ENCODE assay signal across 31 mouse cellular contexts in genomic region chr1:135916486-135917058, GRCm38 (mm10). TPM values are rescaled to one million over a fixed set of nuclear protein-coding genes. Genes with fewer than 3 reads are reported as not detected.
DNase-seq lines count a peak whose midpoint lies in the region; ATAC-seq and TF ChIP-seq lines count a peak whose summit lies in the region.
"Had no signal": no experiment of that assay in that cellular context is flagged by ENCODE, and none has a peak within 500 bp of the region (broad histone marks: within the 10 kb centered on the region; RNA-seq: fewer than 3 reads in every experiment).

No protein-coding gene starts in this region.

- H3K9ac ChIP-seq in liver, adult 2 months (ENCODE audit: low read depth, low read length): no peak overlapping the region
- H3K9ac ChIP-seq in liver, embryonic 11.5 days (ENCODE audit: low read depth, low read length): no peak overlapping the region
- no peak overlapping the region for H3K9ac ChIP-seq in embryonic facial prominence, embryonic 15.5 days
- no peak overlapping the region for H3K9ac ChIP-seq in stomach, embryonic 15.5 days
- H3K9ac ChIP-seq: heart, embryonic 13.5 days; hindbrain, embryonic 14.5 days; liver, embryonic 13.5 days had no signal

- H3K9me3 ChIP-seq in liver, embryonic 11.5 days (ENCODE audit: control insufficient read depth, low read length): no peaks in the 10 kb centered on the region
- H3K9me3 ChIP-seq in embryonic facial prominence, embryonic 15.5 days (replicated peaks): no peaks in the 10 kb centered on the region
- H3K9me3 ChIP-seq in stomach, embryonic 15.5 days: no peaks in the 10 kb centered on the region
- no peaks in the 10 kb centered on the region for H3K9me3 ChIP-seq in heart, embryonic 10.5 days
- H3K9me3 ChIP-seq: G1E; heart, embryonic 13.5 days; liver, embryonic 13.5 days had no signal

- no peak for DNase-seq in cerebellum, adult 9-11 months
- peak; percentile 62 for DNase-seq in liver, adult 2 months (ENCODE audit: extremely low read depth, low read depth, low spot score)
- DNase-seq in liver, embryonic 11.5 days (ENCODE audit: low spot score): no peak
- DNase-seq in heart, embryonic 10.5 days (ENCODE audit: low spot score): no peak
- no peak for DNase-seq in lung, postnatal 4 days
- DNase-seq: adrenal gland, postnatal 25 days; cerebellum, adult 9-10 months; gastrocnemius, adult 2 months; gastrocnemius, postnatal 36 days; heart, adult 2 months; heart, postnatal 10 days; kidney, adult 18-20 months; left cerebral cortex, postnatal 4 days; liver, embryonic 13.5 days; lung, adult 18-20 months; midbrain, embryonic 14.5 days; right cerebral cortex, postnatal 25 days; spleen, adult 18-20 months had no signal

- H3K36me3 ChIP-seq in liver, adult 2 months (ENCODE audit: control insufficient read depth, insufficient read depth, low read length): no peaks in the 10 kb centered on the region
- no peaks in the 10 kb centered on the region for H3K36me3 ChIP-seq in liver, embryonic 11.5 days (ENCODE audit: control insufficient read depth, insufficient read depth, low read length)
- no peaks in the 10 kb centered on the region for H3K36me3 ChIP-seq in embryonic facial prominence, embryonic 15.5 days
- no peaks in the 10 kb centered on the region for H3K36me3 ChIP-seq in stomach, embryonic 15.5 days
- H3K36me3 ChIP-seq in heart, embryonic 10.5 days: no peaks in the 10 kb centered on the region
- H3K36me3 ChIP-seq: G1E; heart, embryonic 13.5 days; liver, embryonic 13.5 days had no signal

- no peak for TF ChIP-seq POLR2A in liver, adult 2 months (IDR thresholded peaks at IDR 0.05; ENCODE audit: extremely low read depth, insufficient read depth, low read length)

- H3K27ac ChIP-seq in liver, adult 2 months (replicated peaks; ENCODE audit: insufficient read depth, low read depth, low read length): no peak overlapping the region
- no peak overlapping the region for H3K27ac ChIP-seq in liver, embryonic 11.5 days (ENCODE audit: low read depth, low read length)
- H3K27ac ChIP-seq in embryonic facial prominence, embryonic 15.5 days (replicated peaks): peak overlapping the region; percentile 63
- no peak overlapping the region for H3K27ac ChIP-seq in stomach, embryonic 15.5 days
- H3K27ac ChIP-seq in heart, embryonic 10.5 days: no peak overlapping the region
- H3K27ac ChIP-seq: gastrocnemius, adult 2 months; heart, adult 2 months; heart, embryonic 13.5 days; hindbrain, embryonic 14.5 days; layer of hippocampus, adult 2 months; liver, embryonic 13.5 days; macrophage had no signal

- no peak for TF ChIP-seq CTCF in liver, adult 2 months (IDR thresholded peaks at IDR 0.05; ENCODE audit: low read depth, low read length)

- peaks cover 6% of the 10 kb centered on the region for H3K27me3 ChIP-seq in liver, adult 2 months (ENCODE audit: control insufficient read depth, insufficient read depth, low read length)
- H3K27me3 ChIP-seq in liver, embryonic 11.5 days (replicated peaks; ENCODE audit: control insufficient read depth, insufficient read depth, low read length): peaks cover 78% of the 10 kb centered on the region
- H3K27me3 ChIP-seq in embryonic facial prominence, embryonic 15.5 days: peaks cover 60% of the 10 kb centered on the region
- H3K27me3 ChIP-seq in stomach, embryonic 15.5 days (replicated peaks): peaks cover 54% of the 10 kb centered on the region
- H3K27me3 ChIP-seq in heart, embryonic 10.5 days (ENCODE audit: insufficient read depth, poor library complexity, severe bottlenecking): peaks cover 88% of the 10 kb centered on the region

- no peaks in the 10 kb centered on the region for H3K79me2 ChIP-seq in liver, adult 2 months (ENCODE audit: control insufficient read depth, insufficient read depth, low read length)

- peaks cover 9% of the 10 kb centered on the region for H3K4me1 ChIP-seq in liver, adult 2 months (ENCODE audit: control insufficient read depth, insufficient read depth, low read length)
- no peaks in the 10 kb centered on the region for H3K4me1 ChIP-seq in liver, embryonic 11.5 days (replicated peaks; ENCODE audit: control insufficient read depth, insufficient read depth, low read length)
- H3K4me1 ChIP-seq in embryonic facial prominence, embryonic 15.5 days: peaks cover 15% of the 10 kb centered on the region
- peaks cover 6% of the 10 kb centered on the region for H3K4me1 ChIP-seq in stomach, embryonic 15.5 days
- peaks cover 11% of the 10 kb centered on the region for H3K4me1 ChIP-seq in heart, embryonic 10.5 days
- H3K4me1 ChIP-seq: liver, embryonic 13.5 days had no signal

- WGBS in liver, adult 2 months: 31% methylated on average over 5 of the region's 5 CpGs
- WGBS in liver, embryonic 11.5 days: 28% methylated on average over 5 of the region's 5 CpGs
- 28% methylated on average over 5 of the region's 5 CpGs for WGBS in embryonic facial prominence, embryonic 15.5 days
- WGBS in stomach, embryonic 15.5 days: 29% methylated on average over 5 of the region's 5 CpGs
- 32% methylated on average over 5 of the region's 5 CpGs for WGBS in heart, embryonic 10.5 days

- no peak overlapping the region for H3K4me3 ChIP-seq in liver, adult 2 months (ENCODE audit: insufficient read depth, low read depth, low read length)
- no peak overlapping the region for H3K4me3 ChIP-seq in liver, embryonic 11.5 days (ENCODE audit: low read depth, low read length)
- H3K4me3 ChIP-seq in embryonic facial prominence, embryonic 15.5 days (replicated peaks): peak overlapping the region; percentile 45
- peak overlapping the region; percentile 6; the same call in 1 of the 2 replicates for H3K4me3 ChIP-seq in stomach, embryonic 15.5 days (replicated peaks)
- no peak overlapping the region for H3K4me3 ChIP-seq in heart, embryonic 10.5 days
- H3K4me3 ChIP-seq: gastrocnemius, adult 2 months; heart, adult 2 months; heart, embryonic 13.5 days; layer of hippocampus, adult 2 months; liver, embryonic 13.5 days had no signal

- no peak overlapping the region for H3K4me2 ChIP-seq in liver, embryonic 11.5 days
- H3K4me2 ChIP-seq in embryonic facial prominence, embryonic 15.5 days (replicated peaks): peak overlapping the region; percentile 37
- 0 out of 2 replicates have a peak overlapping the region, but pooled peaks have one; percentile 10 for H3K4me2 ChIP-seq in stomach, embryonic 15.5 days
- H3K4me2 ChIP-seq: heart, embryonic 13.5 days; hindbrain, embryonic 14.5 days; liver, embryonic 13.5 days had no signal

- ATAC-seq in cerebellum, adult (ENCODE audit: insufficient number of reproducible peaks, low FRiP score, low TSS enrichment): 0 out of 2 replicates have a peak, but pooled peaks have one; percentile 34
- no peak for ATAC-seq in liver, embryonic 11.5 days (replicated peaks; ENCODE audit: low FRiP score)
- ATAC-seq in embryonic facial prominence, embryonic 15.5 days (ENCODE audit: insufficient number of reproducible peaks, low FRiP score, low TSS enrichment, low read depth): 0 out of 2 replicates have a peak, but pooled peaks have one; percentile 48
- no peak for ATAC-seq in stomach, embryonic 15.5 days (ENCODE audit: insufficient read depth, low FRiP score, low read depth)
- ATAC-seq: forebrain, embryonic 16.5 days; lung, postnatal 0 days had no signal

RNA-seq across cellular contexts. Expression of gene Pkp1, which starts 2.4 kb away (rescaled TPM):
- 0.09 TPM in 1 of 2 replicates, not detected in the other for total RNA-seq in liver, adult 2 months (2014; rRNA removed)
- polyA plus RNA-seq in liver, adult 2 months (2012; rRNA removed): 0.13 TPM in 1 of 2 replicates, not detected in the other
- 0.09 and 0.10 TPM in 2 replicates for polyA plus RNA-seq in liver, embryonic 11.5 days (2014; fragmentation: Nextera tagmentation; extraction: Ambion mirVana)
- polyA plus RNA-seq in embryonic facial prominence, embryonic 15.5 days (2015; fragmentation: Nextera tagmentation; extraction: Ambion mirVana): 67.2 and 67.5 TPM in 2 replicates
- polyA plus RNA-seq in stomach, embryonic 15.5 days (2015; fragmentation: Nextera tagmentation; extraction: Ambion mirVana): 14.1 and 21.5 TPM in 2 replicates
- polyA plus RNA-seq in heart, embryonic 10.5 days (2016; fragmentation: Nextera tagmentation; extraction: Ambion mirVana): 0.04 TPM in 1 of 2 replicates, not detected in the other
- total RNA-seq: adrenal gland, postnatal 25 days; gastrocnemius, adult 2 months; heart, adult 2 months; hematopoietic stem cell, adult 5-6 weeks; layer of hippocampus, adult 2 months; megakaryocyte-erythroid progenitor cell, adult 5-6 weeks; neutrophil, adult 5-6 weeks had no signal
- polyA plus RNA-seq: G1E; hindbrain, embryonic 14.5 days; liver, embryonic 13.5 days; macrophage had no signal

Comparison
In these comparisons a context has a peak if more than half of its experiments do, and no peak if none do; other contexts are left out.
1. ATAC-seq: peak in cerebellum, adult (single experiment) and embryonic facial prominence, embryonic 15.5 days (single experiment); none in liver, embryonic 11.5 days (single experiment) and stomach, embryonic 15.5 days (single experiment).
2. H3K4me3 ChIP-seq: peak in embryonic facial prominence, embryonic 15.5 days (single experiment) and stomach, embryonic 15.5 days (single experiment); none in liver, adult 2 months (single experiment), liver, embryonic 11.5 days (single experiment) and heart, embryonic 10.5 days (single experiment).
3. RNA of gene Pkp1, which starts 2.4 kb away (polyA plus RNA-seq): 67.2 to 67.5 TPM in embryonic facial prominence, embryonic 15.5 days and 14.1 to 21.5 TPM in stomach, embryonic 15.5 days; 0.13 TPM in liver, adult 2 months, 0.09 to 0.10 TPM in liver, embryonic 11.5 days and 0.04 TPM in heart, embryonic 10.5 days; every median in the first group is over 10 times any median in the second.